Mouse (Mus musculus): ENCODE measurements at regions not wholly inside any gene's neighbourhood (a gene's known extent, or its start where the extent isn't known, plus 50 kb on each side); places are given as distances from the start of the nearest gene placed in this dataset.

GRCm38 (mm10) chr2:74199550-74199949, 288.4 kb upstream of the Atp5g3 start:
- DNase-seq (ENCODE audit: low spot score in 2 of 2): no peak

GRCm38 (mm10) chr2:74187963-74188790, 277.1 kb upstream of the Atp5g3 start:
- no peak for DNase-seq (ENCODE audit: low spot score in 2 of 2)

GRCm38 (mm10) chr2:74178106-74178505, 267.0 kb upstream of the Atp5g3 start:
- DNase-seq (ENCODE audit: low spot score in 2 of 2): no peak

GRCm38 (mm10) chr2:74168776-74169570, 257.8 kb upstream of the Atp5g3 start:
- no peak for DNase-seq (ENCODE audit: low spot score in 2 of 2)

- no peak for DNase-seq (ENCODE audit: low spot score in 2 of 2)
These were observed 257.2 kb upstream of the Atp5g3 start for GRCm38 (mm10) chr2:74168307-74168706.

GRCm38 (mm10) chr2:74154062-74154461, 242.9 kb upstream of the Atp5g3 start:
- no peak for DNase-seq (ENCODE audit: low spot score in 2 of 2)

GRCm38 (mm10) chr2:74153247-74153850, 242.2 kb upstream of the Atp5g3 start:
- no peak for DNase-seq (ENCODE audit: low spot score in 2 of 2)

GRCm38 (mm10) chr2:74152534-74153246, 241.6 kb upstream of the Atp5g3 start:
- DNase-seq (ENCODE audit: low spot score in 2 of 2): no peak

- no peak for DNase-seq (ENCODE audit: low spot score in 2 of 2)
These were observed 236.1 kb upstream of the Atp5g3 start for GRCm38 (mm10) chr2:74147193-74147592.

GRCm38 (mm10) chr2:74136624-74137003, 225.5 kb upstream of the Atp5g3 start:
- peak; percentile 32 to 50 for DNase-seq (ENCODE audit: low spot score in 2 of 2)

- DNase-seq (ENCODE audit: low spot score in 2 of 2): peak in 1 of 2 experiments; percentile 10
These were observed 225.0 kb upstream of the Atp5g3 start for GRCm38 (mm10) chr2:74135963-74136623.

- DNase-seq (ENCODE audit: low spot score in 2 of 2): no peak
These were observed 219.0 kb upstream of the Atp5g3 start for GRCm38 (mm10) chr2:74130141-74130588.

- DNase-seq (ENCODE audit: low spot score in 2 of 2): no peak
These were observed 217.8 kb upstream of the Atp5g3 start for GRCm38 (mm10) chr2:74128782-74129538.

GRCm38 (mm10) chr2:74127136-74127535, 216.0 kb upstream of the Atp5g3 start:
- no peak for DNase-seq (ENCODE audit: low spot score in 2 of 2)

- DNase-seq (ENCODE audit: low spot score in 2 of 2): no peak
These were observed 213.1 kb upstream of the Atp5g3 start for GRCm38 (mm10) chr2:74124252-74124651.

GRCm38 (mm10) chr2:74123360-74124074, 212.4 kb upstream of the Atp5g3 start:
- no peak for DNase-seq (ENCODE audit: low spot score in 2 of 2)

GRCm38 (mm10) chr2:74122937-74123336, 211.8 kb upstream of the Atp5g3 start:
- no peak for DNase-seq (ENCODE audit: low spot score in 2 of 2)

GRCm38 (mm10) chr2:74120051-74120450, 208.9 kb upstream of the Atp5g3 start:
- no peak for DNase-seq (ENCODE audit: low spot score in 2 of 2)

GRCm38 (mm10) chr2:74119167-74119937, 208.2 kb upstream of the Atp5g3 start:
- DNase-seq (ENCODE audit: low spot score in 2 of 2): no peak
